Mouse (Mus musculus) limb, embryonic 10.5 days (tissue): ENCODE measurements around the gene Fndc3b. TPM values are rescaled to one million over a fixed set of nuclear protein-coding genes. Genes with fewer than 3 reads are reported as not detected.

Experiments used
- DNase-seq: peaks from one replicate; pipeline ENCODE4 v3.0.0-alpha.2; 2017; ENCODE audit warnings: low spot score
- H3K27ac ChIP-seq: fragments of 300-500 bp; sonication (generic); 2 replicates; pipeline ENCODE4 v1.5.1; 2016; ENCODE audit warnings: mild to moderate bottlenecking
- H3K27me3 ChIP-seq: fragments of 300-500 bp; sonication (generic); 2 replicates; pipeline ENCODE4 v1.6.1; 2016; ENCODE audit warnings: low read depth, mild to moderate bottlenecking; ENCODE audit not compliant: poor library complexity, severe bottlenecking
- H3K36me3 ChIP-seq: fragments of 300-500 bp; sonication (generic); 2 replicates; pipeline ENCODE4 v1.6.1; 2016; ENCODE audit warnings: mild to moderate bottlenecking, moderate library complexity
- H3K4me1 ChIP-seq: fragments of 300-500 bp; sonication (generic); 2 replicates; pipeline ENCODE4 v1.6.1; 2016
- H3K4me3 ChIP-seq: fragments of 300-500 bp; sonication (generic); 2 replicates; pipeline ENCODE4 v1.5.1; 2016; ENCODE audit warnings: mild to moderate bottlenecking, moderate library complexity
- H3K9me3 ChIP-seq: fragments of 300-500 bp; sonication (generic); replicated peaks from 2 replicates; pipeline ENCODE4 v1.6.1; 2016; ENCODE audit warnings: mild to moderate bottlenecking
- WGBS: fragments of 180-500 bp; shearing (Covaris S2); methylation state at CpG from one replicate; pipeline ENCODE4 v1.1.7; 2016; 5-methylcytosine and 5-hydroxymethylcytosine counted together
- polyA plus RNA-seq: library from polyadenylated mRNA; unstranded; fragments of >200 nt; fragmentation: Nextera tagmentation; extraction: Ambion mirVana; gene quantifications from 2 replicates; pipeline ENCODE4 v1.2.1, GENCODE M21; 2016

Fndc3b gene
- polyA plus RNA-seq, 1 experiment from 2014 or later, result 9.7 TPM

- no peak overlapping the region for H3K27ac ChIP-seq
- DNase-seq, result no peak
- no peaks in the 10 kb centered on the region for H3K9me3 ChIP-seq
- H3K4me3 ChIP-seq, result no peak overlapping the region
- 79% methylated on average over 8 of the region's 8 CpGs for WGBS
- no peaks in the 10 kb centered on the region for H3K27me3 ChIP-seq
- peaks cover 8% of the 10 kb centered on the region for H3K4me1 ChIP-seq
- no peaks in the 10 kb centered on the region for H3K36me3 ChIP-seq
Measured at GRCm38 (mm10) chr3:27728798-27729782, 18.0 kb upstream of the Fndc3b start.

- H3K4me1 ChIP-seq, result peaks cover 11% of the 10 kb centered on the region
- no peak overlapping the region for H3K4me3 ChIP-seq
- no peaks in the 10 kb centered on the region for H3K36me3 ChIP-seq
- WGBS, result 18% methylated on average over 7 of the region's 7 CpGs
- H3K27ac ChIP-seq, result no peak overlapping the region
- no peaks in the 10 kb centered on the region for H3K27me3 ChIP-seq
- H3K9me3 ChIP-seq, result no peaks in the 10 kb centered on the region
- no peak for DNase-seq
Measured at GRCm38 (mm10) chr3:27728176-27728575, 17.1 kb upstream of the Fndc3b start.

- no peak for DNase-seq
- Histone ChIP-seq H3K36me3 (no peaks in the 10 kb centered on the region), H3K27me3 (no peaks in the 10 kb centered on the region), H3K4me1 (peaks cover 11% of the 10 kb centered on the region), H3K4me3 (no peak overlapping the region), H3K9me3 (no peaks in the 10 kb centered on the region), H3K27ac (no peak overlapping the region)
- 91% methylated on average over 6 of the region's 6 CpGs for WGBS
Measured at GRCm38 (mm10) chr3:27725752-27726151, 14.6 kb upstream of the Fndc3b start.

GRCm38 (mm10) chr3:27724208-27724607 lies 13.1 kb upstream of the Fndc3b start:
- no peaks in the 10 kb centered on the region for H3K27me3 ChIP-seq
- H3K4me1 ChIP-seq, result peaks cover 11% of the 10 kb centered on the region
- H3K4me3 ChIP-seq, result no peak overlapping the region
- WGBS, result 34% methylated on average over 8 of the region's 8 CpGs
- H3K9me3 ChIP-seq, result no peaks in the 10 kb centered on the region
- H3K27ac ChIP-seq, result no peak overlapping the region
- DNase-seq, result no peak
- H3K36me3 ChIP-seq, result no peaks in the 10 kb centered on the region

GRCm38 (mm10) chr3:27718829-27719365 lies 7.8 kb upstream of the Fndc3b start:
- DNase-seq, result no peak
- Histone ChIP-seq H3K4me3 (no peak overlapping the region), H3K4me1 (peaks cover under 1% of the 10 kb centered on the region; the same call in 1 of the 2 replicates), H3K9me3 (no peaks in the 10 kb centered on the region), H3K27me3 (no peaks in the 10 kb centered on the region), H3K27ac (no peak overlapping the region), H3K36me3 (no peaks in the 10 kb centered on the region)
- 89% methylated on average over 5 of the region's 5 CpGs for WGBS

- 61% methylated on average over 4 of the region's 4 CpGs for WGBS
- Histone ChIP-seq H3K9me3 (no peaks in the 10 kb centered on the region), H3K27me3 (no peaks in the 10 kb centered on the region), H3K4me1 (peaks cover 6% of the 10 kb centered on the region), H3K27ac (no peak overlapping the region), H3K4me3 (no peak overlapping the region), H3K36me3 (no peaks in the 10 kb centered on the region)
- no peak for DNase-seq
Measured at GRCm38 (mm10) chr3:27713971-27714370, 2.9 kb upstream of the Fndc3b start.

GRCm38 (mm10) chr3:27712421-27712820 lies 1.3 kb upstream of the Fndc3b start:
- Histone ChIP-seq H3K9me3 (no peaks in the 10 kb centered on the region), H3K27me3 (no peaks in the 10 kb centered on the region), H3K4me3 (no peak overlapping the region), H3K4me1 (peaks cover 12% of the 10 kb centered on the region), H3K36me3 (no peaks in the 10 kb centered on the region), H3K27ac (no peak overlapping the region)
- DNase-seq, result no peak
- WGBS, result 76% methylated on average over 6 of the region's 6 CpGs

GRCm38 (mm10) chr3:27709906-27710647 lies 1.0 kb downstream of the Fndc3b start:
- Histone ChIP-seq H3K4me3 (peak overlapping the region; percentile 91), H3K9me3 (no peaks in the 10 kb centered on the region), H3K4me1 (peaks cover 20% of the 10 kb centered on the region), H3K27me3 (no peaks in the 10 kb centered on the region), H3K27ac (peak overlapping the region; percentile 96), H3K36me3 (no peaks in the 10 kb centered on the region)
- 3% methylated on average over 69 of the region's 86 CpGs for WGBS
- DNase-seq, result peak; percentile 84

- under 1% methylated on average over 22 of the region's 22 CpGs for WGBS
- peak; percentile 63 for DNase-seq
- peaks cover 27% of the 10 kb centered on the region for H3K4me1 ChIP-seq
Measured at GRCm38 (mm10) chr3:27709096-27709905, 1.8 kb downstream of the Fndc3b start.

GRCm38 (mm10) chr3:27708581-27708980 lies 2.5 kb downstream of the Fndc3b start:
- H3K27me3 ChIP-seq, result no peaks in the 10 kb centered on the region
- WGBS, result 29% methylated on average over 5 of the region's 5 CpGs
- no peaks in the 10 kb centered on the region for H3K9me3 ChIP-seq
- no peak for DNase-seq
- H3K36me3 ChIP-seq, result no peaks in the 10 kb centered on the region
- H3K27ac ChIP-seq, result no peak overlapping the region
- peaks cover 27% of the 10 kb centered on the region for H3K4me1 ChIP-seq
- peak overlapping the region; percentile 91 for H3K4me3 ChIP-seq

More at GRCm38 (mm10) chr3:27709096-27709905, 1.8 kb downstream of the Fndc3b start:
- Histone ChIP-seq H3K27ac (peak overlapping the region; percentile 96), H3K36me3 (no peaks in the 10 kb centered on the region), H3K9me3 (no peaks in the 10 kb centered on the region), H3K27me3 (no peaks in the 10 kb centered on the region), H3K4me3 (peak overlapping the region; percentile 91)

GRCm38 (mm10) chr3:27705761-27706160 lies 5.3 kb downstream of the Fndc3b start:
- Histone ChIP-seq H3K9me3 (no peaks in the 10 kb centered on the region), H3K4me3 (no peak overlapping the region), H3K36me3 (no peaks in the 10 kb centered on the region; the same call in 1 of the 2 replicates), H3K4me1 (peaks cover 27% of the 10 kb centered on the region), H3K27ac (no peak overlapping the region), H3K27me3 (no peaks in the 10 kb centered on the region)
- 77% methylated on average over 6 of the region's 6 CpGs for WGBS
- DNase-seq, result no peak

GRCm38 (mm10) chr3:27705056-27705455 lies 6.1 kb downstream of the Fndc3b start:
- Histone ChIP-seq H3K27ac (no peak overlapping the region), H3K4me3 (no peak overlapping the region), H3K9me3 (no peaks in the 10 kb centered on the region), H3K36me3 (no peaks in the 10 kb centered on the region; the same call in 1 of the 2 replicates), H3K27me3 (no peaks in the 10 kb centered on the region), H3K4me1 (peaks cover 27% of the 10 kb centered on the region)
- no peak for DNase-seq
- WGBS, result 70% methylated on average over 4 of the region's 4 CpGs
